Mouse (Mus musculus) lung, adult 2 months (tissue): ENCODE measurements around the gene Nlrp9b.
A peak's percentile ranks its signal among the peaks of the same experiment; 100 is the strongest.

Experiments used
- CTCF ChIP-seq: fragments of 200-500 bp; IDR thresholded peaks from 2 replicates; pipeline ENCODE4 v1.5.1; 2011; ENCODE audit warnings: mild to moderate bottlenecking, low read length, control low read depth; ENCODE audit not compliant: insufficient read depth
- POLR2A ChIP-seq: fragments of 200-500 bp; IDR thresholded peaks from 2 replicates; pipeline ENCODE4 v1.6.1; 2011; ENCODE audit warnings: low read depth, mild to moderate bottlenecking, control low read depth, low read length, borderline replicate concordance; ENCODE audit errors: extremely low read depth

- TF ChIP-seq CTCF (peak; percentile 90), POLR2A (no peak)
Measured at GRCm38 (mm10) chr7:19956341-19956781, 34.9 kb upstream of the Nlrp9b start.
